Mouse (Mus musculus) kidney, adult 2 months (tissue): ENCODE data around the gene Cyp11a1.

Experiments used
- CTCF ChIP-seq: fragments of 200-500 bp; conservative IDR thresholded peaks from 2 replicates; pipeline ENCODE4 v1.5.1; 2011; ENCODE audit warnings: low read depth, mild to moderate bottlenecking, control low read depth, low read length, moderate library complexity, mixed read lengths; ENCODE audit not compliant: insufficient read depth, insufficient read length
- POLR2A ChIP-seq: fragments of 200-500 bp; IDR thresholded peaks from one replicate; pipeline ENCODE4 v1.6.1; 2011; ENCODE audit warnings: low read depth, low read length, control low read depth

- TF ChIP-seq POLR2A (no peak), CTCF (no peak)
Observed at GRCm38 (mm10) chr9:58055666-58056065, 49.5 kb downstream of the Cyp11a1 start.
